Mouse (Mus musculus): ENCODE measurements around the gene Nuak1. TPM values are rescaled to one million over a fixed set of nuclear protein-coding genes. Genes with fewer than 3 reads are reported as not detected.
A peak's percentile ranks its signal among the peaks of the same experiment; 100 is the strongest.

Nuak1 gene
- total RNA-seq, 2 experiments from 2014 or later: 62.7 to 66.4 TPM

- DNase-seq (ENCODE audit: low spot score in 2 of 2): no peak
Measured at GRCm38 (mm10) chr10:84447411-84447821, 7.0 kb upstream of the Nuak1 start.

DNA sequence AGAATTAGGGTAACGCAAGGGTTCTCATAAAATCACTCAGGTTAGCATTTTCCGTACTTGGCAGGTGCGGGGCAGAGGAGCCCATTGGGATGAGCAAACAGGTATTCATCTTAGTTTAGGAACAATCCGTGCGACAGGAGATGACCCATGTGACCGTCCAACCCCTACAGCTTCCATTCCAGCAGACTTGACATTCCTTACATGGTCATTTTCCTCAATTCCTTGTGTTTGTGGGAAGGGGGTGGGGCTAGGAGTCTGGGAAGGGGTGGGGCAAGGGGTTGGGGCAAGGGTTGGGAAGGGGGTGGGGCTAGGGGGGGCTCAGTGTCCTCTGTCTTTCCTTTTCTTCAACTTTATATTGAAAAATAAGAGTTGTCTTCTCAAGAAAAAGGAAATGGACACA is 6.3 kb upstream of the Nuak1 start:
- no peak for DNase-seq (ENCODE audit: low spot score in 2 of 2)

DNA sequence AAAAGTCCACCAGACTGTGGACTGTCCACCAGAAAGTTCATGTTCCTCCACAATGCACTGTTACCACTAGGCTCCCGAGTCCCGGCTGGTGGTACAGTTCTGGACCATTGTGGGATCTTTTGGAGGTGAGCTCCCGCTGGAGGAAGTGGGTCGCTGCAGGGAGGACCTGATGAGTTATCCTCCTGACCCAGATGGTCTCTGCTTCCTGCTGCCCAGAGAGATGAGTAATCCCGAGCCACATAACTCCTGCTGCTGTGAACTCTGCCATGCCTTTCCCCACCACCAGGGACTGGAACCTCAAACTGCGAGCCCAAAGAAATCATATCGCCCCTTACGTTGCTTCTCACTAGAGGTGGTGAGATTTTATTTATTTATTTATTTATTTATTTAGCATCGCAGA is 4.0 kb upstream of the Nuak1 start:
- no peak for DNase-seq (ENCODE audit: low spot score in 2 of 2)

DNA sequence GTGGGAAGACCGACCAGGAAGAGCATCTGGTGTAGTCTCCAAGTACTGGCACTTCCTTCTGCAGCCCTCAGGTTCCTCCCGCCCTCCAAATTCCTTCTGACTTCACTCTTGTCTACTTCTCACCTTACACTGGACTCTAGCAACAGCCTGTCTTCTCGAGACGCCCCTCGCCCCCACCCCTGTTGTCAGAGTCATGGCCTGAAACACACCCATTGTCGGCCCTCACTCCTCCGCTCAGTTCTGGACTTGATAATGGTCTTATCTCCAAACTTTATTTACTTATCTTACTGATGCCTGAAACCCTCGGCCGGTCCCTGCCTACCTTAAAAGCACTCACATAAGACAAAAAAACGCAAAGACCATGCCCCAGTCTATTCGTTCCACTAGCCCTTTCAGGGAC is 1.4 kb upstream of the Nuak1 start:
- no peak for DNase-seq (ENCODE audit: low spot score in 2 of 2)

- no peak for DNase-seq (ENCODE audit: low spot score in 2 of 2)
Measured at GRCm38 (mm10) chr10:84441434-84441785, 1.0 kb upstream of the Nuak1 start.

- peak in 1 of 2 experiments; percentile 36 for DNase-seq (ENCODE audit: low spot score in 2 of 2)
Measured at GRCm38 (mm10) chr10:84440181-84440540, 236 bp downstream of the Nuak1 start.

- no peak for DNase-seq (ENCODE audit: low spot score in 2 of 2)
Measured at GRCm38 (mm10) chr10:84439228-84439596, 1.2 kb downstream of the Nuak1 start.

GRCm38 (mm10) chr10:84438466-84439227 is 1.8 kb downstream of the Nuak1 start:
- no peak for DNase-seq (ENCODE audit: low spot score in 2 of 2)

- peak; percentile 99 to 100 for DNase-seq (ENCODE audit: low spot score in 2 of 2)
Measured at GRCm38 (mm10) chr10:84438049-84438422, 2.4 kb downstream of the Nuak1 start.

DNA sequence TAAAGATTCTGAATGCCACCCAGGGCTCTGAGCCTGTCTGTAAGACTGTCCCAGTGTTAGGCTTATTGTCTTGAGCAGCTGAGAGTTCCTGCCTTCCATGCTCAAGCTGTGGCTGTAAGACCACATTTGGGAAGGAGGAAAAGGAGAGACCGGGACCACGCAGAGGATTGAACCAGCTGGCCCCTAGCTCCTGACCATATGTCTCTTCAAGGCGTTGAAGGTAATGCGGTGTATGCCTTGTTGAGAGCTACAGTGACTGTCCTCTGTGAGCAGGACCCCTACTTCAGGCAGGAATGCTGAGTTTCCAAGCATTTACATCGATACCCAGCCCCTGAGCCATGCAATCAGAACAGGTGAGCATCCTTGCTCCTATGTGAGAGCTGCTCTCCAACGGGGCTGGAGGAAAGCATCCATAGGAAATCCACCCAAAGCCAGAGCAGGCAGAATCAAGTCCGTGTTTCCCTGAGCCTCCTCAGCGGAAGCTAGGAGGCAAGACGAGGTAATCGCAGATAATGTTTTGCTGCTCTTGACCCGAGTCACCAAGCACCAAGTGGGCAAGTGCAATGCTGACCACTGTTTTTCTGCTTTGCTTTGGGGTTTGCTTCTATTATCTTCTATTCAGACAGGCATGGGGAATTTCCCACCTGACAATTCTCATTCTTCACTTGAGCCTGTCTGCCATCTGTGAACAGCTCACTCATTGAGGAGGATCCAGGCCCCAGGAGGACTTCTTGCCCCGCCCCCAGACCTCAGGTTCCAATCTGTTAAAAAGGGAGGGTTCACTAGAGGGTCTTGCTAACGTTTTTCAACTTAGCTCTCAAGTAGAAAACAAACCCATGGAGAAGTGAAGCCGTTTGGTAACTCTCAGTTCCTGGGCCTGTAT is 3.0 kb downstream of the Nuak1 start:
- DNase-seq (ENCODE audit: low spot score in 2 of 2): peak in 1 of 2 experiments; percentile 20

GRCm38 (mm10) chr10:84435930-84436329 is 4.5 kb downstream of the Nuak1 start:
- no peak for DNase-seq (ENCODE audit: low spot score in 2 of 2)

- no peak for DNase-seq (ENCODE audit: low spot score in 2 of 2)
Measured at GRCm38 (mm10) chr10:84433193-84433801, 7.1 kb downstream of the Nuak1 start.

- DNase-seq (ENCODE audit: low spot score in 2 of 2): no peak
Measured at GRCm38 (mm10) chr10:84424374-84424773, 16.0 kb downstream of the Nuak1 start.

- no peak for DNase-seq (ENCODE audit: low spot score in 2 of 2)
Measured at GRCm38 (mm10) chr10:84423903-84424302, 16.5 kb downstream of the Nuak1 start.

DNA sequence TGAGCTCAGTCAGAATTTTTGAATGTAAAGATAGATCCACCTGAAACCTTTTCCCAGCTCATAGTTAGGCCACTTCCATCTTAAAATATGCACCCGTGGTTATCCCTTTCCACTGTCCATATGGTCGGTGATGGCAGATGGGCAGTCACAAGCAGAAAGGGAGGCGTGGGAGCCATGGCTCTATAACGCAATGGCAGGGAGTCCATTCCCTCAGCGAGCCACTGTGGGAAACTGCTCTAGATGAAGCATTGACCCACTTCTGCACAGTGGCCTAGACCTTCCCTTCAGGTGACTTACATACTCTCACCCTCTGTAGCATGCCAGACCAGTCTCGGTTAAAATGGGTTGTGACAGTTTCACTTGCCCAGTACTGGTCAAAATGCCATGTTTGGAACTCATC is 19.8 kb downstream of the Nuak1 start:
- no peak for DNase-seq (ENCODE audit: low spot score in 2 of 2)

- no peak for DNase-seq (ENCODE audit: low spot score in 2 of 2)
Measured at GRCm38 (mm10) chr10:84418421-84418820, 22.0 kb downstream of the Nuak1 start.

DNA sequence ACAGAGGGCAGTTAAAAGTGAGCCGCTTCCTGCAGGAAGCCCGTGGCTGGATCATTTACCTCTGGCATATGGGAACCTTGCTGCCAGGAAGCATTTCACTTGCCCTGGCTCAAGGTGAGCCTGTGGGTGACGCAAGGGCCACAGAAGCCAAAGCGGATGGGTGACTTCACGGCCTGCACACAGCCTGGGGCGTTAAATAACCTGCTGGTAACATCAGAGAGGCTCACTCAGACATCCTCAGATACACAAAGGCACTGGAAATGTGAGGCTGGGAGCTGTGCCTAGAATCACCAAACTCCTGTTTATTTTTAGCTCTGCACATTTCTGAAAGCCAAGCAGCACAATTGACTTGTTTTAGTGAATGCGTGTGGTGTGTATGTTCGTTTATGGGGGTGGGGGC is 23.6 kb downstream of the Nuak1 start:
- peak in 1 of 2 experiments; percentile 74 for DNase-seq (ENCODE audit: low spot score in 2 of 2)

- no peak for DNase-seq (ENCODE audit: low spot score in 2 of 2)
Measured at GRCm38 (mm10) chr10:84414981-84415700, 25.3 kb downstream of the Nuak1 start.

DNA sequence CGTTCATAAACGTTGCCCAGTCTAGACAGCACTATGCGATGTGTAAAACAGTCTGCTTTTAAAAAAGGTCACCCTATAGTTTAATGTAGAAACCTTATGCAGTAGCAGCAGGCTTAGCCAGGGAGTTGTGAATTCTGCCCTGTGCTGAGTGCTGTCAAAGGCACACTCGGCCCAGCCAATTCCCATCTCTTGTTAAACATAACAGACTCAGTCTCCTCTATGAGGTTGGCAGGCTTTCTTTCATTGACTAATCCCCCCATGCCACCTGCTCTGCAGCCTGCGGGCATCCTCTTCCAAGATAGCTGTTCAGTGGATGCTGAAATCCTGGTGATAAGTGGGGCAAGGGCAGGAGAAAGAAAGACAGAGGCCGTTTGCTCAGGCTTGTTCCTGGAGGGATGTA is 27.1 kb downstream of the Nuak1 start:
- DNase-seq (ENCODE audit: low spot score in 2 of 2): peak; percentile 64 to 80

DNA sequence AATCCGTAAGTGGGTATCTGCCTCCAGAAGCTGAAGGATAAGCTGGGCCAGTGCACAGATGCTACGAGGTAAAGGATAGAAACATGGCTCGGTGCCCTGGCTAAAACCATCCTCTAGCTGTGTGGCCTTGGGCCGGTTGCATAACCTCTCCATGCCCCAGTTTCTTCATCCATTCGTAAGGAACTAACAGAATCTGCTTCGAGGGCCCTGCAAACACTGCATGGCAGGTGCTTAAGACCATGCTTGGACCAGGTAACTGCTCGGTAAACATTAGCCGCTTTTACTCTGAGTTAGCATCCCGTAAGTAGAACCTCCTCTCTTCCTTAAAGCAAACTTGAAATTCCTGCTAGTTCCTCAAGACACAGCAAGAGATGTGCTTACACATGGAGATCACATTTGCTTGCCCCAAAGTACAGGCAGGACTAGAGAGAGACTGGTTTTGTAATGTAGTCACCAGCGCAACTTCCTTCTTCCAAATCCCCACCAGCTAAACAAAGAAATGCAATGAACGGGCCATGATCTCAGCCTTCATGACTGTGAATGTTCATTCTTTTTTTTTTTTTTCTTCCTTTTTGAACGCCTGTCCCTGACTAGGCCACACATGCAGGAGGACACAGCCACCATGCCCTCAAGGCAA is 28.0 kb downstream of the Nuak1 start:
- DNase-seq (ENCODE audit: low spot score in 2 of 2): no peak

Measured in layer of hippocampus, adult 18-20 months (tissue).